Mouse (Mus musculus): ENCODE measurements around the gene Clec4g. TPM values are rescaled to one million over a fixed set of nuclear protein-coding genes. Genes with fewer than 3 reads are reported as not detected.

Clec4g gene
- polyA plus RNA-seq, 1 experiment from 2014 or later, result not detected

- H3K27me3 ChIP-seq, result no peaks in the 10 kb centered on the region
- WGBS, result 61% methylated on average over 4 of the region's 4 CpGs
- no peak for ATAC-seq (ENCODE audit: low FRiP score)
- no peak overlapping the region for H3K9ac ChIP-seq
- H3K4me2 ChIP-seq, result no peak overlapping the region
- no peak overlapping the region for H3K27ac ChIP-seq
- no peaks in the 10 kb centered on the region for H3K36me3 ChIP-seq
- no peak overlapping the region for H3K4me3 ChIP-seq
- no peaks in the 10 kb centered on the region for H3K9me3 ChIP-seq
- no peaks in the 10 kb centered on the region for H3K4me1 ChIP-seq (replicated peaks)
Measured at GRCm38 (mm10) chr8:3705711-3706110, 14.7 kb downstream of the Clec4g start.

DNA sequence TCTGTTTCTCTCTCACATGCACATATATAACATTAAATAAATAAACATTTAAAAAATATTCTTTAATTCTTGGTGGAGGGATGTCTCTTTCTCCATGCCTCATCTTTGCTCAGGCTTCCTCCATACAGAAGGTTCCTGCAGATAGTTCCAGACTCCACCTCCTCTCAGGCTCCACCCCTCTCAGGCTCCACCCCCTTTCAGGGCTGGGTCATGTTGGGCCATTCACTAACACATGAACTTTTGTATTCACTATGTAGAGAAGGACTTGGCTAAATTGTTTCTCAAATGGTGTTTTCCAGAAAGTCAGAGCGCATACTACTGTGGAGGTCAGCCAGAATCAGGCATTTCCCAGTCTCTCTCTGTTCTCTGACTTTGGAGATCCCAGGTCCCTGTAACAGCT lies 19.0 kb downstream of the Clec4g start:
- ATAC-seq (ENCODE audit: low FRiP score), result no peak
- no peaks in the 10 kb centered on the region for H3K9me3 ChIP-seq
- 93% methylated on average over 1 of the region's 1 CpGs for WGBS
- H3K27me3 ChIP-seq, result no peaks in the 10 kb centered on the region
- no peak overlapping the region for H3K9ac ChIP-seq
- no peak overlapping the region for H3K4me2 ChIP-seq
- H3K36me3 ChIP-seq, result no peaks in the 10 kb centered on the region
- no peak overlapping the region for H3K4me3 ChIP-seq
- no peak overlapping the region for H3K27ac ChIP-seq
- H3K4me1 ChIP-seq (replicated peaks), result no peaks in the 10 kb centered on the region

DNA sequence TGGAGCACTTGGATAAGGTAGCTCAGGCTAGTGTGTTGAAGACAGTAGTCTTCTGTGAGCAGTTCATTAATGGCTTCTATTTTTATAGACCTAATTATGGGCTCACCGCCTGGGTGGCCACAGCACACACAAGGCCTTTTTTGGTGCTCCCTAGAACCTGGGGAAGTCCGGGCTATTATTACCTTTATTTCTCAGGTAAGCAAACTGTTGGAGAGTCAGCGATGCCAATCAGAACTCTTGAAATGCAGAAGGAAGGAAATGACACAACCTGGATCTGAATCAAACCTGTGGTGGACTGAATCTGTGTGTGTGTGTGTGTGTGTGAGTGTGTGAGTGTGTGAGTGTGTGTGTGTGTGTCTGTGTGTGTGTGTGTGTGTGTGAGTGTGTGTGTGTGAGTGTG lies 26.3 kb downstream of the Clec4g start, which contains the start of gene Fcer2a:
Fcer2a (minus strand) TSS at position 55 of the 400 bp plus-strand sequence.
- 86% methylated on average over 3 of the region's 3 CpGs for WGBS

GRCm38 (mm10) chr8:3690774-3691173 lies 29.7 kb downstream of the Clec4g start:
- Histone ChIP-seq H3K27ac (no peak overlapping the region), H3K4me2 (no peak overlapping the region), H3K27me3 (0 out of 2 replicates have a peak, but pooled peaks cover 3% of the 10 kb centered on the region), H3K9ac (no peak overlapping the region), H3K4me3 (no peak overlapping the region), H3K4me1 (replicated peaks) (no peaks in the 10 kb centered on the region), H3K9me3 (no peaks in the 10 kb centered on the region), H3K36me3 (no peaks in the 10 kb centered on the region)
- WGBS, result 77% methylated on average over 3 of the region's 3 CpGs
- ATAC-seq (ENCODE audit: low FRiP score), result no peak

More for the DNA sequence above, 26.3 kb downstream of the Clec4g start, which contains the start of gene Fcer2a:
- H3K9ac ChIP-seq, result no peak within 1 kb of the TSS
- H3K9me3 ChIP-seq, result no peaks in the 10 kb centered on the region
- no peak within 1 kb of the TSS for H3K4me2 ChIP-seq
- no peak for ATAC-seq (ENCODE audit: low FRiP score)
- H3K4me3 ChIP-seq, result no peak within 1 kb of the TSS
- H3K27ac ChIP-seq, result no peak within 1 kb of the TSS
- H3K36me3 ChIP-seq, result no peaks in the 10 kb centered on the region
- H3K4me1 ChIP-seq (replicated peaks), result no peaks in the 10 kb centered on the region
- 0 out of 2 replicates have a peak, but pooled peaks cover 3% of the 10 kb centered on the region for H3K27me3 ChIP-seq

GRCm38 (mm10) chr8:3687537-3687936 lies 32.9 kb downstream of the Clec4g start:
- Histone ChIP-seq H3K4me2 (no peak overlapping the region), H3K27me3 (0 out of 2 replicates have a peak, but pooled peaks cover 3% of the 10 kb centered on the region), H3K9me3 (no peaks in the 10 kb centered on the region), H3K4me1 (replicated peaks) (no peaks in the 10 kb centered on the region), H3K9ac (no peak overlapping the region), H3K4me3 (no peak overlapping the region), H3K36me3 (peaks cover 9% of the 10 kb centered on the region), H3K27ac (no peak overlapping the region)
- WGBS, result 79% methylated on average over 6 of the region's 6 CpGs
- no peak for ATAC-seq (ENCODE audit: low FRiP score)

- H3K4me3 ChIP-seq, result no peak overlapping the region
- H3K4me2 ChIP-seq, result no peak overlapping the region
- H3K27me3 ChIP-seq, result no peaks in the 10 kb centered on the region
- no peak for ATAC-seq (ENCODE audit: low FRiP score)
- H3K9me3 ChIP-seq, result no peaks in the 10 kb centered on the region
- H3K9ac ChIP-seq, result no peak overlapping the region
- no peak overlapping the region for H3K27ac ChIP-seq
- H3K4me1 ChIP-seq (replicated peaks), result 0 out of 2 replicates have a peak, but pooled peaks cover 3% of the 10 kb centered on the region
- H3K36me3 ChIP-seq, result peaks cover 21% of the 10 kb centered on the region
- whole genome bisulfite sequencing, result 71% methylated on average over 5 of the region's 5 CpGs
Measured at GRCm38 (mm10) chr8:3685422-3685821, 35.0 kb downstream of the Clec4g start.

GRCm38 (mm10) chr8:3684530-3684929 lies 35.9 kb downstream of the Clec4g start:
- peak; percentile 43 for ATAC-seq (ENCODE audit: low FRiP score)
- no peaks in the 10 kb centered on the region for H3K9me3 ChIP-seq
- no peak overlapping the region for H3K27ac ChIP-seq
- H3K36me3 ChIP-seq, result peaks cover 30% of the 10 kb centered on the region
- H3K4me3 ChIP-seq, result no peak overlapping the region
- no peak overlapping the region for H3K9ac ChIP-seq
- peaks cover 12% of the 10 kb centered on the region; the same call in 1 of the 2 replicates for H3K4me1 ChIP-seq (replicated peaks)
- H3K4me2 ChIP-seq, result no peak overlapping the region
- H3K27me3 ChIP-seq, result no peaks in the 10 kb centered on the region

DNA sequence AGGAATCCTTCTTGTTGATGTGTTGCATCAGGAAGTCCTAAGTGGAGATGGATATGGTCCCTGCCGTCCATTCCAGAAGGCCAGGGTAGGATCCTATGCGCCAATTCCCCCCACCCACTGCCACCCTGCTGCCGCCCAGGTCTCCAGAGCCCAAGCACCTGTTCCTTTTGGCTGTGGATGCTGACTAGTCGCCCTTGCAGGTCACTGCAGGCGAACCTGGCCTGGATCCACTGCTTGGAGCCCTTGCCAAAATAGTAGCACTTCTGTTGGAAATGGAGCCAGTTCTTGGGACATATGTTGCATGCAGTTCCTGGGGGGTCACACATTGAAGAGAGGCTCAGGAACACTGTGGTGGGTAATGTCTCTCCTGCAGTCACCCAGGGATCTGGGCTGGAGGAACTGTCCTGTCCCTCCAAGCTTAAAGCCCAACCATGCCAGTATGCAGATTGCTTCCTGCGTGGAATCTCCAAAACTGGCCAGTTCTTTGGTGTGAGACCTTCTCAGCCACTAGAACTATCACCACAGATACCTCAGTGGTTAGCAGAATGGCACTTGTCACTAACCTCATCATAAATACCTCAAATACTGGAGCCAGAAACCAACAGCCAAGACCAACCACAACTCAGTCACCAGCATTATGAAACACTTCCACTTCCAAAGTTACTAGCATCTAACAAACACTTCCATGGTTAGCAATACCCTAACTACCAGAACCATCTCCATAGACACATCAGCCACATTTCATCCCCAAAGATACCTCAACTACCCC lies 36.9 kb downstream of the Clec4g start:
- Histone ChIP-seq H3K4me1 (replicated peaks) (peaks cover 13% of the 10 kb centered on the region; the same call in 1 of the 2 replicates), H3K4me3 (no peak overlapping the region), H3K9ac (no peak overlapping the region), H3K4me2 (no peak overlapping the region), H3K27me3 (no peaks in the 10 kb centered on the region), H3K9me3 (no peaks in the 10 kb centered on the region), H3K27ac (no peak overlapping the region), H3K36me3 (peaks cover 39% of the 10 kb centered on the region)
- WGBS, result 82% methylated on average over 6 of the region's 6 CpGs
- no peak for ATAC-seq (ENCODE audit: low FRiP score)

GRCm38 (mm10) chr8:3682435-3682834 lies 38.0 kb downstream of the Clec4g start:
- no peak overlapping the region for H3K27ac ChIP-seq
- no peak overlapping the region for H3K9ac ChIP-seq
- H3K36me3 ChIP-seq, result peaks cover 39% of the 10 kb centered on the region
- H3K27me3 ChIP-seq, result no peaks in the 10 kb centered on the region
- H3K9me3 ChIP-seq, result no peaks in the 10 kb centered on the region
- no peak for ATAC-seq (ENCODE audit: low FRiP score)
- H3K4me3 ChIP-seq, result no peak overlapping the region
- H3K4me2 ChIP-seq, result no peak overlapping the region
- peaks cover 25% of the 10 kb centered on the region for H3K4me1 ChIP-seq (replicated peaks)
- WGBS, result 91% methylated on average over 5 of the region's 5 CpGs

GRCm38 (mm10) chr8:3679656-3680055 lies 40.8 kb downstream of the Clec4g start:
- no peaks in the 10 kb centered on the region for H3K27me3 ChIP-seq
- no peak overlapping the region for H3K4me2 ChIP-seq
- WGBS, result 94% methylated on average over 5 of the region's 5 CpGs
- peaks cover 34% of the 10 kb centered on the region for H3K4me1 ChIP-seq (replicated peaks)
- H3K36me3 ChIP-seq, result peaks cover 39% of the 10 kb centered on the region
- no peak overlapping the region for H3K9ac ChIP-seq
- H3K4me3 ChIP-seq, result no peak overlapping the region
- no peaks in the 10 kb centered on the region for H3K9me3 ChIP-seq
- no peak for ATAC-seq (ENCODE audit: low FRiP score)
- no peak overlapping the region for H3K27ac ChIP-seq

- 97% methylated on average over 23 of the region's 23 CpGs for WGBS
- Histone ChIP-seq H3K27ac (no peak overlapping the region), H3K9me3 (no peaks in the 10 kb centered on the region)
Measured at GRCm38 (mm10) chr8:3679236-3679635, 41.2 kb downstream of the Clec4g start.

GRCm38 (mm10) chr8:3678831-3679230 lies 41.6 kb downstream of the Clec4g start:
- Histone ChIP-seq H3K4me3 (no peak overlapping the region), H3K27me3 (no peaks in the 10 kb centered on the region), H3K4me2 (no peak overlapping the region), H3K36me3 (peaks cover 39% of the 10 kb centered on the region), H3K4me1 (replicated peaks) (peaks cover 34% of the 10 kb centered on the region), H3K9ac (no peak overlapping the region), H3K9me3 (no peaks in the 10 kb centered on the region), H3K27ac (no peak overlapping the region)
- ATAC-seq (ENCODE audit: low FRiP score), result no peak
- WGBS, result 97% methylated on average over 23 of the region's 23 CpGs

More at GRCm38 (mm10) chr8:3679236-3679635, 41.2 kb downstream of the Clec4g start:
- Histone ChIP-seq H3K9ac (no peak overlapping the region), H3K4me3 (no peak overlapping the region), H3K27me3 (no peaks in the 10 kb centered on the region), H3K4me2 (no peak overlapping the region), H3K4me1 (replicated peaks) (peaks cover 34% of the 10 kb centered on the region), H3K36me3 (peaks cover 39% of the 10 kb centered on the region)
- ATAC-seq (ENCODE audit: low FRiP score), result no peak
